Mouse (Mus musculus): ENCODE measurements around the gene Srarp.

DNA sequence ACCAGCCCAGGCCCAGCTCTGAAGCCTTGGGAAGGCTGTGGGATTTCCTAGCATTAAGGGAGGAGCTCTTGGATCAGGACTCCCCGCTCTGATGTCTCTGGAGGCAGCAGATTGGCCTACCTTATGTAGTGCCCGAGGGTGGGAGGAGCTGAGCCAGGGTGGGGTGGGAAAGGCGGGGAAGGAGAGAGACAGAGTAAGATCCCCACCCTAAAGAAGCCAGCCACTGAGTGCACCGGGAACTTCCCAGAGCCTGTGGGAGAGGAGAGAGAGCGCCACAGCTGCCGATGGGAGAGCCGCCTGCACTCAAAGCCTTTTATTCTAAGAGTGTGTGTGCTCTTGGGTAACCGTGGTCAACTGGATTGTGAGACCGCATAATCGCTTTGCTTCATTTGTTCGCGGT is 25.2 kb upstream of the Srarp start:
- no peak for TF ChIP-seq POLR2A (IDR thresholded peaks at IDR 0.05; ENCODE audit: borderline replicate concordance, control insufficient read depth, low read depth, low read length)
- no peak for TF ChIP-seq CTCF (IDR thresholded peaks at IDR 0.05; ENCODE audit: control insufficient read depth, insufficient read depth, low read length)

All from bone marrow, adult 2 months (tissue).